Mouse (Mus musculus) erythroblast, adult 5-6 weeks (primary cell): ENCODE data around the gene Smc6. TPM values are rescaled to one million over a fixed set of nuclear protein-coding genes. Genes with fewer than 3 reads are reported as not detected.

Experiments
- total RNA-seq, 2 experiments: library from RNA; stranded (forward) in 1 of 2; stranded (reverse) in 1 of 2; fragments of 150-400 nt in 1 of 2; fragments of 200-764, 138-1000 nt in 1 of 2; gene quantifications; 2 replicates each; pipeline versions ENCODE4 v1.2.3 to v1.2.4; 2015 to 2017; ENCODE audit warnings: low replicate concordance in 2 of 2

The Smc6 gene
- total RNA-seq, 2 experiments from 2014 or later, result 69.2 to 92.4 TPM

Other genes with a start within 250 kb of the Smc6 start
- not detected in 2 replicates for gene Kcns3, start 114.8 kb upstream of the Smc6 start, total RNA-seq (2015; ENCODE audit: low replicate concordance)
- gene Kcns3, start 114.8 kb upstream of the Smc6 start, total RNA-seq (2017; ENCODE audit: low replicate concordance), result not detected in 2 replicates
- not detected in 2 replicates for gene Msgn1, start 56.9 kb upstream of the Smc6 start, total RNA-seq (2015; ENCODE audit: low replicate concordance)
- not detected in 2 replicates for gene Msgn1, start 56.9 kb upstream of the Smc6 start, total RNA-seq (2017; ENCODE audit: low replicate concordance)
- gene Gen1, start 85 bp upstream of the Smc6 start, total RNA-seq (2015; ENCODE audit: low replicate concordance), result 16.5 and 17.9 TPM in 2 replicates
- gene Gen1, start 85 bp upstream of the Smc6 start, total RNA-seq (2017; ENCODE audit: low replicate concordance), result 38.1 and 55.8 TPM in 2 replicates
- not detected in 2 replicates for gene Vsnl1, start 170.7 kb downstream of the Smc6 start, total RNA-seq (2015; ENCODE audit: low replicate concordance)
- 0.42 TPM in 1 of 2 replicates, not detected in the other for gene Vsnl1, start 170.7 kb downstream of the Smc6 start, total RNA-seq (2017; ENCODE audit: low replicate concordance)
- not detected in 2 replicates for gene Rad51ap2, start 190.2 kb downstream of the Smc6 start, total RNA-seq (2015; ENCODE audit: low replicate concordance)
- gene Rad51ap2, start 190.2 kb downstream of the Smc6 start, total RNA-seq (2017; ENCODE audit: low replicate concordance), result 0.56 TPM in 1 of 2 replicates, not detected in the other